Mouse (Mus musculus): ENCODE measurements around the gene Tas1r2. TPM values are rescaled to one million over a fixed set of nuclear protein-coding genes. Genes with fewer than 3 reads are reported as not detected.

Gene Tas1r2
- polyA plus RNA-seq, 1 experiment = not detected

GRCm38 (mm10) chr4:139643972-139644371 lies 9.4 kb upstream of the Tas1r2 start:
- TF ChIP-seq CTCF (IDR thresholded peaks at IDR 0.05; ENCODE audit: insufficient read depth, low read depth, low read length) (peak; percentile 56), POLR2A (IDR thresholded peaks at IDR 0.05; ENCODE audit: insufficient read depth, low read depth, low read length) (no peak)
- 18% methylated on average over 9 of the region's 9 CpGs for WGBS
- H3K27ac ChIP-seq (ENCODE audit: insufficient read depth, low read depth, low read length) = no peak overlapping the region
- H3K4me3 ChIP-seq (ENCODE audit: insufficient read depth, low read depth, low read length) = no peak overlapping the region
- H3K4me1 ChIP-seq (ENCODE audit: control insufficient read depth, insufficient read depth, low read length) = peaks cover 29% of the 10 kb centered on the region

GRCm38 (mm10) chr4:139646916-139647315 lies 6.4 kb upstream of the Tas1r2 start:
- TF ChIP-seq CTCF (IDR thresholded peaks at IDR 0.05; ENCODE audit: insufficient read depth, low read depth, low read length) (no peak), POLR2A (IDR thresholded peaks at IDR 0.05; ENCODE audit: insufficient read depth, low read depth, low read length) (no peak)
- WGBS = 93% methylated on average over 7 of the region's 7 CpGs
- no peak overlapping the region for H3K4me3 ChIP-seq (ENCODE audit: insufficient read depth, low read depth, low read length)
- peaks cover 4% of the 10 kb centered on the region for H3K4me1 ChIP-seq (ENCODE audit: control insufficient read depth, insufficient read depth, low read length)
- H3K27ac ChIP-seq (ENCODE audit: insufficient read depth, low read depth, low read length) = no peak overlapping the region

- WGBS = 89% methylated on average over 15 of the region's 15 CpGs
- Histone ChIP-seq H3K27ac (ENCODE audit: insufficient read depth, low read depth, low read length) (no peak overlapping the region), H3K4me3 (ENCODE audit: insufficient read depth, low read depth, low read length) (no peak overlapping the region), H3K4me1 (ENCODE audit: control insufficient read depth, insufficient read depth, low read length) (peaks cover 3% of the 10 kb centered on the region; the same call in 1 of the 2 replicates)
- TF ChIP-seq POLR2A (IDR thresholded peaks at IDR 0.05; ENCODE audit: insufficient read depth, low read depth, low read length) (no peak), CTCF (IDR thresholded peaks at IDR 0.05; ENCODE audit: insufficient read depth, low read depth, low read length) (no peak)
Measured at GRCm38 (mm10) chr4:139650086-139650743, 3.1 kb upstream of the Tas1r2 start.

GRCm38 (mm10) chr4:139650907-139651306 lies 2.4 kb upstream of the Tas1r2 start:
- Histone ChIP-seq H3K27ac (ENCODE audit: insufficient read depth, low read depth, low read length) (no peak overlapping the region), H3K4me1 (ENCODE audit: control insufficient read depth, insufficient read depth, low read length) (peaks cover 3% of the 10 kb centered on the region; the same call in 1 of the 2 replicates), H3K4me3 (ENCODE audit: insufficient read depth, low read depth, low read length) (no peak overlapping the region)
- 78% methylated on average over 11 of the region's 11 CpGs for WGBS
- TF ChIP-seq POLR2A (IDR thresholded peaks at IDR 0.05; ENCODE audit: insufficient read depth, low read depth, low read length) (no peak), CTCF (IDR thresholded peaks at IDR 0.05; ENCODE audit: insufficient read depth, low read depth, low read length) (no peak)

GRCm38 (mm10) chr4:139661897-139662296 lies 8.6 kb downstream of the Tas1r2 start:
- H3K4me3 ChIP-seq (ENCODE audit: insufficient read depth, low read depth, low read length) = no peak overlapping the region
- H3K4me1 ChIP-seq (ENCODE audit: control insufficient read depth, insufficient read depth, low read length) = peaks cover 7% of the 10 kb centered on the region; the same call in 1 of the 2 replicates
- 61% methylated on average over 14 of the region's 14 CpGs for WGBS
- H3K27ac ChIP-seq (ENCODE audit: insufficient read depth, low read depth, low read length) = no peak overlapping the region
- TF ChIP-seq POLR2A (IDR thresholded peaks at IDR 0.05; ENCODE audit: insufficient read depth, low read depth, low read length) (no peak), CTCF (IDR thresholded peaks at IDR 0.05; ENCODE audit: insufficient read depth, low read depth, low read length) (no peak)

- Histone ChIP-seq H3K27ac (ENCODE audit: insufficient read depth, low read depth, low read length) (no peak overlapping the region), H3K4me1 (ENCODE audit: control insufficient read depth, insufficient read depth, low read length) (peaks cover 6% of the 10 kb centered on the region), H3K4me3 (ENCODE audit: insufficient read depth, low read depth, low read length) (no peak overlapping the region)
- WGBS = 69% methylated on average over 6 of the region's 6 CpGs
- TF ChIP-seq CTCF (IDR thresholded peaks at IDR 0.05; ENCODE audit: insufficient read depth, low read depth, low read length) (no peak), POLR2A (IDR thresholded peaks at IDR 0.05; ENCODE audit: insufficient read depth, low read depth, low read length) (no peak)
Measured at GRCm38 (mm10) chr4:139667632-139668031, 14.3 kb downstream of the Tas1r2 start.

GRCm38 (mm10) chr4:139669847-139670246 lies 16.5 kb downstream of the Tas1r2 start:
- Histone ChIP-seq H3K27ac (ENCODE audit: insufficient read depth, low read depth, low read length) (no peak overlapping the region), H3K4me3 (ENCODE audit: insufficient read depth, low read depth, low read length) (no peak overlapping the region), H3K4me1 (ENCODE audit: control insufficient read depth, insufficient read depth, low read length) (peaks cover 6% of the 10 kb centered on the region)
- WGBS = 7% methylated on average over 6 of the region's 6 CpGs
- peak; percentile 95 for TF ChIP-seq CTCF (IDR thresholded peaks at IDR 0.05; ENCODE audit: insufficient read depth, low read depth, low read length)
- TF ChIP-seq POLR2A (IDR thresholded peaks at IDR 0.05; ENCODE audit: insufficient read depth, low read depth, low read length) = no peak

GRCm38 (mm10) chr4:139675696-139676095 lies 22.4 kb downstream of the Tas1r2 start:
- H3K4me3 ChIP-seq (ENCODE audit: insufficient read depth, low read depth, low read length) = no peak overlapping the region
- WGBS = 85% methylated on average over 9 of the region's 9 CpGs
- TF ChIP-seq POLR2A (IDR thresholded peaks at IDR 0.05; ENCODE audit: insufficient read depth, low read depth, low read length) (no peak), CTCF (IDR thresholded peaks at IDR 0.05; ENCODE audit: insufficient read depth, low read depth, low read length) (no peak)
- no peaks in the 10 kb centered on the region for H3K4me1 ChIP-seq (ENCODE audit: control insufficient read depth, insufficient read depth, low read length)
- no peak overlapping the region for H3K27ac ChIP-seq (ENCODE audit: insufficient read depth, low read depth, low read length)

GRCm38 (mm10) chr4:139683728-139684638 lies 30.6 kb downstream of the Tas1r2 start:
- 79% methylated on average over 22 of the region's 22 CpGs for WGBS
- Histone ChIP-seq H3K27ac (ENCODE audit: insufficient read depth, low read depth, low read length) (no peak overlapping the region), H3K4me3 (ENCODE audit: insufficient read depth, low read depth, low read length) (no peak overlapping the region), H3K4me1 (ENCODE audit: control insufficient read depth, insufficient read depth, low read length) (no peaks in the 10 kb centered on the region)
- TF ChIP-seq POLR2A (IDR thresholded peaks at IDR 0.05; ENCODE audit: insufficient read depth, low read depth, low read length) = no peak
- TF ChIP-seq CTCF (IDR thresholded peaks at IDR 0.05; ENCODE audit: insufficient read depth, low read depth, low read length) = no peak

All from olfactory bulb, adult 2 months (tissue).